Mouse (Mus musculus): Measurements from ENCODE around the gene Tenm4. TPM values are rescaled to one million over a fixed set of nuclear protein-coding genes. Genes with fewer than 3 reads are reported as not detected.

Tenm4 gene
- total RNA-seq, 2 experiments from 2014 or later = 14.3 to 18.7 TPM

DNA sequence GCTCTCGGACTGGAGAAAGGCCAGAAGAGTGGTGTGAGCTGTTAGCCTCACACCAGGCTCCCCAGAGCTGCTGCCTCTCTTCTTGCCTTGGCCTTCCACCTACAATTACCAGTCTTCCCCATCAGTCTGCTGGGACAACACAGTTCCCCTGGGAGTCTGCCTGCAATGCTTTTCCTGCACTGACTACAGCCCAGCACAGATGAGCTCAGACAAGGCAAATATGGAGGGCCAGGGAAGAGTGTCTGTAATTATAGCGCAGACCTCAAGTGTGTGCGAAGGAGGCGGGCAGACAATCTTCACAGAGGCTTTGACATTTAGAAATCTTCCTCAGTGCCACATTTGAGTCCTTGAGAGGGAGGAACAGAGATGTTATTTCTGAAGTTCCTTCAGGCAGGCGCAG is 509.4 kb downstream of the Tenm4 start:
- peak in 1 of 2 experiments; percentile 18 for DNase-seq

DNA sequence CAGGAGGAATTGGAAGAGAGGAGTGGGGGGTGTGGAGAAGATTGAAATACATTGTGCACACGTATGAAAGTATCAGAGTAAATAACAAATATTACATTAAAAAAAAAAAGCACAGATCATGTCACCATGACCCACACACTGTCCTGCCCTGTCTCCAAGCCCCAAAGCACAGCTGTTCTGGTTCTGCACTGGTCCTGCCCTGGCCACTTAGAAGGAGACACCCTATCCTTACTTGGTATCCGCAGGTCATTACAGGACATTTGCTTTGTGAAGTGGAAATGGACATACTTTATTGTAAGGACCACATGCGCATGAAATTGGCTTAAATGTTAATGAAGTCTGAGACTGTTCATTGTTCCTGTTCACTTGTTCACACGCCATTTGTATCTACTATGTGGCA is 510.8 kb downstream of the Tenm4 start:
- no peak for DNase-seq

DNA sequence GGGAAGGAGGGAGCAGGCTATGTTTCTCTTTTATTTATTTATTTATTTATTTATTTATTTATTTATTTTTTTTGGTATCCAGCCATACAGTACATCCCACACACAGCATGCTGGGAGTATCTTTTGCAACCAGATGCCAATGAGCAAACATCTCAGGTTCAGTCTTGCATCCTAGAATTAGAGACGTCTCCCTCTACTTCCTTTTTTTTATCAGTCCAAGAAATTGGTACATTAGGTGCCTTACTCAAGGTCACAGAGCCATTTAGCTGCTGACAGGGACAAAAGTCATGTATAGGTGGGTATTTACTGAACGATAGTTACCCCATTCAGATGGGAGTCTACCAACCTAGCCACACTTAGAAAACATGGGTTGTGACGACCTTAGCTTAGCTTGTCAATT is 517.1 kb downstream of the Tenm4 start:
- no peak for DNase-seq

DNA sequence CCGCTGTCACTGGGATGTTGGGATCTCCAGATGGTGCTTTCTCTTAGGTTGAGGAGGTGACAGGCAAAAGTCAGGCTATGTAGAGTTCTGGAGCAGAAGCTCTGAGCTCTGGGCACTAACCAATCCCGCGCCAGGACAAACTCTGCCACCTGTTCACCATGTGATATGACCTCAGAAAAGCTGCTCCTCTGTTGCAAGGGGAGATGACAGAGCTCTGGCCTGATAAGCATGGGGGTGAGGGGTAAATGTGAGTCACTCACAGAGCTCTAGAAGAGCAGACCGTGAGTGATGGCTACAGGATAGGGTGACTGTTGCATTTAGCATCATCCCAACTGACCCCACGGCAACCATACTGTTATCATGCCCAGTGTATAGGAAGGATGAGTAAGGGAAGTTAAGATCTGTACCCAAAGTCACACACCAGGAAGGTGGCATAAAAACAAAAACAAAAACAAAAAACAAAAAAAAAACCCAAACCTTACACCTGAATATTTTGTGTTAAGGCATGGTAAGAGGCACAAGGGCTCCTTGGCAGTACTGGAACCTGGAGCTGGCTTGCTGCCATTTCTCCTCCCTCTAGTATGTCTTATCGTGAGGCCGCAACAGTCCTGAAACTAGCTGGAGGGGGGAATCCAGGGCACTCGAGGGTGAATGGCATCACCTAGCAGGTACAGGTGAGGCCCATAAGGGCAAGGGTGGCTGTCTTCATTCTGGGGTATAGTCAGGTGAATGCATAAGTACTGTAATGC is 530.2 kb downstream of the Tenm4 start:
- no peak for DNase-seq

DNA sequence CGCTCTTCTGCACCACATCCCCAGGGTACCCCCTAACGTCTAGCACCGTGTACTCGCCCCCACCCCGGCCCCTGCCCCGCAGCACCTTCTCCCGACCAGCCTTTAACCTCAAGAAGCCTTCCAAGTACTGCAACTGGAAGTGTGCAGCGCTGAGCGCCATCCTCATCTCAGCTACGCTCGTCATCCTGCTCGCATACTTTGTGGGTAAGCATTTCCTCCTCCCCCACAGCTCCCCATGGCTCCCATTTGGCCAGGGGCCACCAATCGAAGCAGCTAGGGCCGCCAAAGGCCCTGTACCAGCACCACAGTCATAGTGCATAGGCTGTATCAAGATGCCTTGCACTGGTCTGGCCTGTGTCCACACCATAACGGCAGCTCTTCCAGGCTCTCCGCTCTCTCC is 532.9 kb downstream of the Tenm4 start:
- no peak for DNase-seq

DNA sequence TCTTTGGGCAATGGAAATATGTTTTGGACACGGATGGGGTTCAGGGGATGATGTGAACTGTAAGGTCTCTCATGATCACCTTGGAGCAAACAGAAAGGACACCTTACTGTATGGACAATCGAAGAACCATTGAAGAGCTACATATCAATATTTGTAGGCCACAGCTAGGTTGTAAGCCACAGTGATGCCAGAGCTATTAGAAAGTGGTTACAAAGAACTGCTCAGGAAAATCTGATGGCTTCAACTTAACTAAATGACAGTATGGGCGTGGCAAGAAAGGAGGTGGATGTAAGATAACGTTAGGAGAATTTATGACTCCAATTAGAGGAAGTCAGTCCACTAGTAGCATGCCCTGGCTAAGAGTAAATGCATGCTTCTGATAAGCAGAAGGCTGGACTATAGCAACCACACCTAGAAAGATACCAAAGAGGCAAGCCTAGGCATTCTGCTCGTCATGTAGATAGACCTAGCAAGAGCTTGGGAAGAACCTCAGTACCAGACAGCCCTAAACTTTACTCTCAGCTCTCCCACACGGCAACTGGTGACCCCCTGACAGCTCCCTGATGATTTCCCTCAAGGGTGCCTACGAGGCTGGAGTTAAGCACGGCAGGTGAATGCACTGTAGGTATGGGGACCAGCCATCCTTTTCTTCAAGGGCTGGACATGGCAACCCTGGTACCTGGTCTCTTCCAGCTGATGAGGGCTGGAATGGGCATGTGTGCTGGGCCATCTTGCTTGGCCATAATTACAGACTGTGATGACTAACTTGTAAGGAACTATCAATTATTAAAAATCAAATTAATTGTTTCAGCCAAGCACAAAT is 534.5 kb downstream of the Tenm4 start:
- no peak for DNase-seq

DNA sequence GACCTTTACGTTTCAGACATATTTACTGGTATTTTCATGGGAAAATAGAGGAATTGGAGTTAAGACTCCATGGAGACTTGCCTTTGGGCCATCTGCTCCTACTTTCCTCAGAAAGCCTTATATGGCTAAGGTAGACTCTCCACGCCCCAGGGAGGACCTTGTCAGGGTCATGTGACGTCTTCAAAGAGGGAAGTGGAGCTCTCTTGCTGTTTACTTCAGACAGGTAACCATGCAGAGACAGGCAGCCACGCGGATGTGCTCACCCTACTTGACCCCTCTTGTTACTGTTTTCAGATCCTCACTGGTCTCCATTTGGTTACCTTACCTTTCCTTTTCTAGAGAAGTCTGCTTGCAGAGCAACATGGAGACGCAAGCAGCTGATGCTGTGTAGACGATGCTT is 535.5 kb downstream of the Tenm4 start:
- DNase-seq = no peak

DNA sequence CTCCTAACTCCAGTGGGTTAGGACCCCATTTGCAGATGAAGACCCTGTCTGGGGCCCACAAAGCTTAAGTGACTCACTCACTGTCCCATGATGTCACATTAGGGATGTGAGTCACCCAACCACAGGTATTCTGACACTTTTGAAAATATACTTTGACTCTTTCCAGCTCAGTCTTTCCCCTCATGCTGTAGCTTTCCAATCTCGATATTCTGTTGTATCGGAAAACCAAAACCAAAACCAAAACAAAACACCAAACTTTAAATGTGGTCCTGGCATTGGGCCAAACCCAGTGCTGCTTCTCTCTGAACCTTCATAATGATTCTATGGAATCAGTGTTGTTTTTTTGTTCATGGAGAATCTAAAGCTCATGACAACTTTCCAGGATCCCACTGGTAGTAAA is 536.1 kb downstream of the Tenm4 start:
- DNase-seq = no peak

DNA sequence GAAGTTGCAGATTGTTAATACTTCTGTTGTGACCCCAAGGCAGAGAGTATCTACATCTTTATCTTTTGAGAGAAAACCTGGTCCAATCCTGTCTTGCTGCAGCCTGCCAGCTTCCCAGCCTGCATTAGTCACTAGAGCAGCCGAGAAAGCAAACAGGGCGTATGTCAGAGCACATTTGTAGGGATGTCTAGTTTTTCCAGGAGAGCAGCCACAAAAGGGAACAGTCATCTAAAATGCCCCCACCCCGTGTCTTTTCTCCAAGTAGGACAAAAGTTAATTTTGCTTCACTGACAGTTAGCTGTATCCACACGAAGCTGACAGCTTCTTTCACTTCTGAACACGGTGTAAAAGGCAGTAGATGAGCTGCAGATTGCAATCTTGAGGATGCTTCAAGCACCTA is 537.0 kb downstream of the Tenm4 start:
- peak in 1 of 2 experiments; percentile 10 for DNase-seq

DNA sequence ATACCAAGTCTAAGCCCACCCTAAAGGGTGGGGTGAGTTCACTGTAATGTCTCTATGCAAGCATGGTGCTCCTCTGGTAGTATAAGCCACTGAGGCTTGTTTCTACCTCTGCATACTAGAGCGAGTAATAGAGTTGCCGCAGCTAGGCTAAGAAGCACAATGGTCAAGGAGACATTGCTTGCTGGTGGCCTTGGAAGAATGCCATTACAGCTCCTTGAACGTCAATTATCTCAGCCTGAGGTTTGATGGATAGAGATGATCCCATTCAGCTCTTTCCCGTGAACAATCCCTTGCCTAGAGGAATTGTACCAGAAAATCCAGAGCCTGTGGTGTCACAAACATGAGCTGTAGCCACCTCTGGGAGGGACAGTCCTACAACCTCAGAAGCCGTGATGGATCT is 537.5 kb downstream of the Tenm4 start:
- peak; percentile 55 to 63 for DNase-seq

DNA sequence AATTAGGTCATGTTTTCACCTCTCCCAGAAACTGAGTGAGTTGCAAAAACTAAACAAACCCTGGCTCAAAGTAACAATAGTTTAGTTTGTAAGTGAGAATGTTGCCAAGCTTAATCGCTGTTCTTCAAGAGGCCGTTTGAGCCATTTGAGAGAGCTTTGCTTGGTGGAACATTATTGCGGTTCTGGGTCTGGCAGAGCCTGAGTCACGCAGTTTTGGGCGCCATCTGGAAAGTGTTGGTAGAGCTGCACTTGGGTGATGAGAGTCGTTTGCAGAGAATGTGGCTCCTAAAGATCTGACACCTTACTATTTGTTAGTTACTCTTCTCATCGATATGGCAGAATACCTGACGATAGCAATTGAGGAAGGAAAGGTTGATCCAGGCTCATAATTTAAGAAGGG is 537.9 kb downstream of the Tenm4 start:
- no peak for DNase-seq

DNA sequence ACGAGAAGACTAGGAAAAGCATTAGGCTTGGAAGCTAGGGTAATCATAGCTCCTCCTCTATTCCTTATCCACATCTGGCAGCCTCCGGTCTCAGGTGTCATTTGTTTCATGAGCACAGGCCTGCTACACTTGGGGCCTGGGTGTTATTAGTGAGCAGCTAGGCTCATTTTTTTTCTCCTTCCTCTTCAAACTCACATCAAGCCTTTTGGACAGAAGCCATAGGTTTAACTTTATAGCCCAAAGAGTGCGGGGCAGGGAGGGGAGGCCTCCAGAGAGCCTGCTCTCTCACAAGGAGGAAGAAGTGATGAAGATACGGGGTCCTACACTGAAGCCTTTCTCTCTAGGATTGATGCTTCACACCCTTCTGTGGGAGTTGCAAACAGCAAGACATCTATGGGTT is 538.8 kb downstream of the Tenm4 start:
- DNase-seq = no peak

DNA sequence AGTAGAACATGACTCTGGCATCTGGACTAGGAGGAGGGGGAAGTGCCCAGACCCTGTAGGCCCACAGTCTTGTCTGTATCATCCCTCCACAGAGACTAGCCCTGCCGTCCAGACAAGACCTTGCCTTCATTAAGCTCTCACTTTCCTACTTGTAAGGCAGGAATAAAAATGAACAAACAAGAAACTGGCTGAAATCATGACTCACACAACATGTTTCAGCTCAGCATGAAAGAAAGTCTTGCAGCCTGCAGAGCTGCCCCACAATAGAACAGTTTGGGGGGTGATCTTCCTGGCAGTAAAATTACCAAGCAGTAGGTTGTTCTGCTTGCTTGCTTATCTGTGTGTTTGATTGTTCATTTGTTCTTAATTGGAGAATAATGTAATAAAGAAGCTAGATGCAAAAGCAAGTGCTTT is 539.6 kb downstream of the Tenm4 start:
- DNase-seq = no peak

DNA sequence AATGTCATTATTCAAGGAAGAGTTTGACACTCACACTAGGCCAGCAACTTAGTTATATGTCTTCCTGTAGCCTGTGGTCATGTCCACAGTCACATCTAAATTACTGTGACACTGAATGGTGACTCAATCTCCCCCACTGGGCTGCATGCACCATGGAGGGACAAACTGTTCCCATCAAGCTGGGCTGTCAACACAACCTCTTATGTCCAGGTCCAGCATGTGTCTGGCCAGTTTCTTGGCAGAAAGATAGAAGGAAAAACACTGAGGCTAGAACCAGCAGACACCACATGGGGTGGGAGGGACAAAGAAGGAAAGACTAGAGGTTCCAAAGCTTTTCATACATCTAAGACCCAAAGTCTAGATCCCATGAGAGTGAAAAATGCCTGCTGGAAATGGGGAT is 541.8 kb downstream of the Tenm4 start:
- peak in 1 of 2 experiments; percentile 59 for DNase-seq

DNA sequence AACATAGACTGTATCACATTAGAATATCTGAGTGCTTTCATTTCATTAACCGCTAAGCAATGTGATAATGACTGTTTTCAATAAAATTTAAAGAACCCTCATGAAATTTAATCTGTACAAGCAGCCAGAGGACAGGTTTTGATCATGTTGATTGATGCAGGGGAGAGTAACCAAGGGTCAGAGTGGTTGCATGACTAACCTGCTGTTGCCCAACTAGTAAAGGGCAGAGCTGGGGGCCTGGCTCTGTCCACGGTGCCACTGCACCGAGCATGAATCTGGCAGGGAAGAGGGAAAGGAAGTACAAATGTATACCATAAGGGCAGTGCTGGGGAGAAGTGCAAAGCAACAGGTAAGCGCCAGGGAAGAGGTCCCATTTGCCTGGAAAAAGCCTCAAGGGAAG is 545.9 kb downstream of the Tenm4 start:
- DNase-seq = peak; percentile 20 to 50

DNA sequence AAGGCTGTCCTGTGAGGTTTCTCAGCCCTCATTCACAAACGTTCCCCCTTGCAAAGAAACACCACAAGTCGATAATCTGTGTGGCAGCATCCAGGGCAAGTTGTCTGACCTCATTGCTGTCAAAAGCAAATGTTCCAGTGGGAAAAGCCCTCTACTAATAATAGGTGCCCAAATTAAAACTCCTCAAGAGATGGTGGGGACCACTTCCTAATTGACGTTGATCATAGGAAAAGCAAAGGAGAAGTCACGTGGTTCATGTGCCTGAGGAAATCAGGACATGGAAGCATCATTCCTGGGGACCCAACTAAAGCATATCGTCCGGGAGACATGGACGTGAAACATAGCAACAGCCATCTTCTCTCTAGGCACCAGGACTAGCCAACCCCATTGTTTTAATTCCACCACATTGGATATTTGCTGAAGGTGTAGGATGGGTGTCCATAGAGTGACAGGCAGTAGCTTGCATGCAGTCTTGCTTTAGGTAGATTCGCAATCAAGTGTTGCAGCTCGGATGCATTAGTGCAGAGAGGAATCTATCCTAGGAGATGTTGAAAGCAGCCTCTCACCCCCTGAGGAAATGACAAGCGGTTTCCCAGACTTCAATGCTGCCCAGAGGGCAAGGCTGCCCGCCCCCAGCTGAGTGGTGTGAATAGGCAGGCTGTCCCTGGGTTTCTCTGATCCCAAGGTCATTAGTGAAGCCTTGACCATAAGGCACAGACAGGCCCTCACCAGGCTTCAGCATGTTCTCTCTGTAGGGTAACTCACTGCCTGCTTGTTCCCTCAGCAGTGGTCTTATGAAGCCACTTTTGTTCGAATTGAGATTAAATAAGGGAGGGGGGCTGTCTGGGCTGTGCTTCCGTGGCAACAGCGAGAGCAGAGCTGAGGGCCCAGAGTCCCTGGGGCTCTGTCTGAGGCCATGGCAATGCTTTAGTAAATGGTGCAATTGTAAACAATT is 547.4 kb downstream of the Tenm4 start:
- DNase-seq = peak; percentile 67 to 73

DNA sequence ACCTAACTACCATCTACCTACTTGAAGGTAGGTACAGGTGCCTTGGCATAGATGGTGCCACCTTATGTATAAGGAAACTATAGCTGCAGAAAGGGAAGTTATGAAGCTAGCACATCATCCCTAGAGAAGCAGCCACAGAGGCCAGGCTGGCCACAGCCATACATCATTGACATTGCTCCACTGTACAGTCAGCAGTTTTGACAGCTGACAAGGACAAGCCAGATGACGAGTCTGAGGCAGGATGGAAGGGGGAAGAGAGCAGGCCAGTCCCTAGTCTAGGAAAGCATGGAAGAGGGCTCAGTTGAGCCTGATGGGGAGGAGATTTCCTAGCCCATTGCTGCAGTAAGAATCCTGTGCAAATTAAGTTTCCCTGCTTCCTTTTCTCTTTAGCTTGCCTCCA is 548.9 kb downstream of the Tenm4 start:
- DNase-seq = peak; percentile 48 to 66

DNA sequence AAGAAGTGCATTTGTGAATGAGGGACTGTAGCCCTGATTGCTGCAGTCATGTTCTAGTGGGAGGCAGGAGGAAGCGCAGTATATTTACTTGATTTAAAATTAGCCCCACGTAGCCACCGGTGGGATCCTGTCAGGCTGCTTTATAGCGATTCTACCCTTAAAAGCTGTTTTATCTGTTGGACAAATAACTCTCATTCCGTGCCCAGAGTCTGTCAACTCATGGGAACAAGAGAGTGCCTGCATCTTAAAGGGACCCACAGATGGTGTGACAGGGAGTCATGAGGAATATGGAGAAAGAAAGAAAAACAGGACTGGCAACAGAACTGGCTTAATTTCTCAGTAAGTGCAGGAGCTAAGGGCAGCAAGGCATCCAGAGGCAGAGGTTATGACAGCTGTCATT is 549.4 kb downstream of the Tenm4 start:
- no peak for DNase-seq

DNA sequence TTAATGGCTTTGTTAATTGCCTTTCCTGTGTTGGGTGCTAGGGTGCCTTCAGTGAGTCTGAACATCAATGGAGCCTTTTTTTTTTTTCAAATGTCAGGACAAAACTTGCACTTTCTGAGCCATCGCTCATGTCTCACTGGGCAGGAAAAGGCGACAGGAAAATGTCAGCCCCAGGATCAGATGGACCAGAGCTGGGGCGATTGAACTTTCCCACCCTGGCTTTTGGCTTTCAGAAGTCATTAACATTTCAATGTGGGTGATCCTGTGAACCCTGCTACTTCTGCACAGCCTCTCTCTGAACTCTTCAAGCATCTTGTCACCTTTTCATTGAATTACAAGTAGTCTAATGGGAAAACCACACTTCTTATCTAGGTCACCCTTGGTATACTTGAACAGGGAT is 551.8 kb downstream of the Tenm4 start:
- DNase-seq = no peak

DNA sequence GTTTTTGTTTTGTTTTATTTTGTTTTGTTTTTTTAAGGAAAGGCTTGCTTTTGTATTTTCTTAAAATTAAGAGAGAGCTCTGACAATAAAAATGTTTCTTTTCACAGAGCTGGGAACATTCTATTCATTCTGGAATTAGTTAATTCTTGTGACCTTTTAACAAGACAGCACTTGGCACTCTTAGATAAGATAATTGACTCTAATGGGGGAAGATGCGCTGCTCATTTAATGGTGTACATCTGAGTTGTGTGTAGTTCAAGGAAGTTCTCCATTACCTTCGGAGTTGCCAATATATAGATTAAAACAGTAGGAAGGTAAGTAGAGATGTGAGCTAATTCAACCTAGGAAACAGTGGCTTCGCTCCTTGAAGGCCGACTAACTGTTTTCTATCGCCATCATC is 554.6 kb downstream of the Tenm4 start:
- no peak for DNase-seq

DNA sequence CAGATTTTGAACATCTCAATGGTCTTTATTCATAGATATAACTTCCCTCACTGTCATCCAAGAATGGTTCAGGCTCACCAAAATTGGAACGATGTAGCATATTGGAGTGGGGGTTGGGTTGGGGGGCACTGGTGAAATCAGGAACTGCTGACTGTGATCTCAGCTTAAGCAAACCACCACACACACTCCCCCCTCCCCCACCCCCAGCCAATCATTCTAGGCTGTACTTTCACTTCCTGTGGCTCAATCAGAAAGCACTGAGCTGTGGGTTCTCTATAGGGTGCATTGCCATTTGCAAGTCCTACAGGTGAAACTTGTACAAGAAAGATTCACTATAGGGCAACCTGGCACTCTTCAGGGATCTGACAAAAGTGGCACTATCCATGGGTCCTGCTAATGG is 559.3 kb downstream of the Tenm4 start:
- DNase-seq = no peak

DNA sequence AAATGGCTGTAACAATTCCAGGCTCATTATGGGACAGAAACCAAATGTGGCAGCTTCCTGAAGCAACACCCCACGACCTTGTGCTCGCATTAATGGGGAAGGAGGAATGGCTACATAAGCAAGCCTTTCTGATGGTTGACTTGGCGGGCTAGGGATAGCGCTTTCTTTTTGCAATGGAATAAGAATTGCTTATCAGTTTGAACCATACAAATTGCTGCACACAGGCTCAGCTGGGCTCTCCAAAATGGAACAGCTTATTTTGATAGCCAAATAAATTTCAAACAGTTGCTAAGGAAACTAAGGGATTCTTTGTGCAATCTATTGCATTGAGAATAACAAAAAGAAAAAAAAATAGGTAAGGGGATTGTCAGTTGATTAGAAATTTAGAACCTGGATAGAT is 560.9 kb downstream of the Tenm4 start:
- no peak for DNase-seq

Data from adrenal gland, postnatal 36 days (tissue).